Mouse (Mus musculus) induced T-regulatory cell, adult 2 months (primary cell): ENCODE results near the gene Spats2l.

Experiments used
- DNase-seq: peaks from one replicate; pipeline ENCODE4 v3.0.0-alpha.2; 2012; ENCODE audit warnings: low read depth

The Spats2l gene

DNA sequence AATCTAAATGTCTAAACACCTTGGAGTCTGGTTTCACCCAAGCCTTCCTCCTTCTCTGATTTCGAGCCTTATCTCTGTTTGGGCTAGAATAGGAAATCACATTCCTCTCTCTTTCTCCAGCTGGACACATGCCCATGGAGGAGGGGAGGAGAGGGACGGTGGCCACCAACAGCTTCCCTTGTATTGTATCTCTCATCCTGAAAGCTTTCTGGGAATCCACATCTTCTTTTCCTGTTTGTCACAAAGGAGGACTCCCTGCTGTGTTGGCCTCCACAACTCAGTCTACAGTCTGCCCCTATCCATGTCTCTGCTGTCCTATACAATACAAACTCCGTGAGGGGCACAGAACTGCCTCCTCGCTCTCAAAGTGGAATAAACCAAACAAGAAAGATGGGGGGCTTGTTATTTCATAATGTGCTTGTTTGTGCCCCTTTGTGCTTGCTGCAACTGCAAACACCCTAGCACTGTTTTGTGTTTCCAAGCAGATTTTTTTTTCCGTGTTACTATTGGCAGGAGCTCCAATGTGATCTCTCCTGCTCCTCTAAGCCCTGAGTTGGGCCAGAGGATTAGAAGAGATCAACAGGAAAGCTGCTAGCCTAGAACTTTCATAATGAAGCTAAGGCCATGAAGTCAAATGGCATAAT, 116.4 kb downstream of the Spats2l start:
- DNase-seq, result no peak

DNA sequence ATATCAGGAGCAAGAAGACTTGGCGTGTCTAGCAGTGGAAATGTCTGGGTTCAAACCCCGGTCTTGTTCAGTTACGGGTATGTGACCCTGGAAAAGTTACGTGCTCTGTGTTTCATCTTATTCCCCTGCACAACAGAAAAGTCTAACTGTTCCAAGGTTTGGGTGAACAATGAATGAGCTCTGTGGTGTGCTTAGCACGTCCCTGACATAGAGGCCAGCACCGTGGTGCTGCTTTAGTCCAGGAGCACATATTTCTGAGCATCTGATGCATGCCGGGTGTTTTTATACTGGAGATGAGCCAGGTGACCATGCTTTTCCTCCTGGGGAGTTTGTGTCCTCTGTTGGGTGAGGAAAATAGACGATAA, 116.9 kb downstream of the Spats2l start:
- DNase-seq, result no peak

DNA sequence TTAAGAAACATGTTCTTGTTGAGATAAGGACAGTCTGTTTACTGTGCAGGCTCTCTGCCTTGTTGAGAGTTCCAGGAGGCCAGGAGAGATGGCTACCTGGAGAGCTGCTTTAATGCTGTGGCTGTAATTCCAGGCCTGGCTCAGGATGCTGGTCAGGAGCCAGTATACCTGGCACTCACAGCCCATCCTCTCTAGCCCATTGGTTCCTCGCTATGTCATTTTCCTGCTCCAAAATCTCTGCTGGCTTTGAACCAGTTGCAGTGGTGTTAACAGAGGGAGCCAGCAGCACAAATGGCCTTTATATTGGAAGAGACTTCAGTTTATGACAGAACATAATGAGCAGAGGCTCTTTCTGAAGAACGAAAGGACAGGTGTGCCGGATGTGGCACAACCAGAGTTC, 127.5 kb downstream of the Spats2l start:
- peak; percentile 5 for DNase-seq

DNA sequence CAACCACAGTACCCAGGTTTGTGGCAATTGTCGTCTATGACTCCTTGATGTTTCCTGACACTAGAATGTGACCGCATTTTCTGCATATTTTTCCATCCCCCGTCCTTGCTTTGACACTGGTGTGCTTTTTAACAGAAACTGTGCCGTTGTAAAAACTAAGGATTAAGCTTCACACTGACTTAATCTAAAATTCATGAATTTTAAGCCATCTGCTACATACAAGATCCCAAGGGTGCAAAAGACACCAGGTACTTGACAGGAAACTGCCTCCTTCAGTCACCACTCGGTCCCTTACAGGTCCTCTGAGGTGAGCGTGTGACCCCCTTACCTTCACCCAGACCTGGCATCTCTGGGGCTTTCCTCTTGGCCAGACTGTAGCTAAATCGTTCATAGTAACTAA, 129.8 kb downstream of the Spats2l start:
- no peak for DNase-seq

DNA sequence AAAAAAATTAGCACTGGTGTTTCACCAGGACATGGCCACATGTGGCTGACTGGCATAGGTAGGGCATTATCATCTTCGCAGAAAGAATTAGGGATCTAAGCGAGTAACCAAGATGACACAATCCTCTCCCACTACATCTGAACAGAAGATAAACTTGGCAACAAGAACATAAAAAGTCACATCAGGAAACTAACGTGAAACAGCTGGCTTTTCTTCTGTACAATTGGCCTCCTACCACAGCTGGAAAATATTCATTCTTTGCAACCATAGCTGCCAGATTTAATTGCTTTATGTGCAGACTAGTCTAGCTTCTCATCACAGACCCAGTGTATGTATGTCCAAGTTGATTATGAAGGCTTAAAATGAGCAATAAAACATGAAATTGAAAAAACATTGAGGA, 131.9 kb downstream of the Spats2l start:
- DNase-seq, result no peak

DNA sequence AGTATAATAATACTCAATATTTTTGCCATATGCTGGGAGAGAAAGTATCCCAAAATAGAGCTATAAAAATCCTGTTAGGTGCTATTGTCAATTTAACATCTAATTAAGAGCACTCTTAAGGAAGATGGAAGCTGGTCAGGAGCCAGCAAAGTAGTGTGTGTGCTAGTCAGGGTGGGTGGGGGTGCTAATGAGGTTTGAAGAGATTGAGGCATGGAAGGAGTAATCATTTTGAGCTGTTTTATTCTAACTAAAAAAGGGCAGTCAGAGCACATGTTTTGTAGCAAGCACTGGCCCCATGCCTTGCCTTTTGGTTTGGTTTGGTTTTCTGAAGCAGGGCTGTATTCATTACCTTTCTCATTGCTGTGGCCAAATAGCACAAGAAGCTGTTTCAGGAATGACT, 132.3 kb downstream of the Spats2l start:
- no peak for DNase-seq

DNA sequence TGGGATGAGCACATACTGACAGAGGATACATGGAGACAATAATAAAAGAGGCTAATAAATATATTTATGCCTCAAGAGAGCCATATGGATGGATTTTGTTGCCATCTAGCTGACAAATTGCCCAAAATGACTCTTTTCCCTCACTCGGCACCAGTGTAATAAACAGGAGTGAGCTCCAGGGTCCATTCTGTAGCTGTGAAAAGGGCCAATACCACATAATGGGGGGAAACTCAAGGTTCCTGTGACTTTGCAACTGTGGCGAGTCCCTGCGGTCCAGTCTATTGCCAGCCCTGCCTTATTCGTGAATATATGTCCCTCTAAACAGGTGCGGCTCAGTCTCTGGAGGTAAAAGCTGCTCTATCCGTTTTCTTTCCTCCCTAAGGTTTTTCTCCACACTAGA, 137.6 kb downstream of the Spats2l start:
- DNase-seq, result no peak

DNA sequence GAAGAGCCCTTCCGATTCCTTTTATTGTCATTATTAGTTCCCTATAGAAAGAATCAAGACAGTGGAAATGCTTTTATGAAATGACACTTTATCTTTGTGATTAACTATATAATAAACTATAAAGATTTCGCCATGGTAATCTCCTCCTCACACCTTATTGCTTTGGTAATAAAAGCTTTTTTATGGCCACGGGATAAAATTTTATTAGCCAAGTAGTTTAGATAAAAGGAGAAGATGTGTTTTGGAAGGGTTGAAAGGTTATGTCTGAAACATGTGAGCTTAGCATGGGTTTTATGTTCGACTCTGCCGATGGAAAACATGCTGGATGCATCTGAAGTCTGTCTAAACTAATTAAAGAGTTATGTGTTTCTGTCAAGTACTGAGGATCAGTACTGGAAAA, 143.4 kb downstream of the Spats2l start:
- no peak for DNase-seq

DNA sequence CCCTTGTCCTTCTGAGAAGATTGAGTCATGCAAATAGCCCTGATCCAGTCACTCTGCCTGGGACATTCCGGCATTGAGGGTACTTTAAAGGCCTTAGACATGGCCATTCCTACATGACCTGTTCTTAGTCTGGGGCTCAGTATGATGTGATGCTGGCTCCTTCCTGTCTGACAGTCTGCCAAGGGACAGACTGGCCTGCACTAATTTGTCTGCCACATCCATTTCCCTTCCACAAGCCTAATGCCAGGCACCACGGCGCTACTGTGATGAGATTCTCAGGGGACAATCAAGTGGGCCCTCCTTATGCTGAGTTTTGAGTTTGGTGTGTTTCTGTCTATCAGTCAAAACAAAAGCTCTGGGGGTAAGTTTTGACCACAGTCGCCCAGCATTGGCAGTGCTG, 144.6 kb downstream of the Spats2l start:
- DNase-seq, result no peak

DNA sequence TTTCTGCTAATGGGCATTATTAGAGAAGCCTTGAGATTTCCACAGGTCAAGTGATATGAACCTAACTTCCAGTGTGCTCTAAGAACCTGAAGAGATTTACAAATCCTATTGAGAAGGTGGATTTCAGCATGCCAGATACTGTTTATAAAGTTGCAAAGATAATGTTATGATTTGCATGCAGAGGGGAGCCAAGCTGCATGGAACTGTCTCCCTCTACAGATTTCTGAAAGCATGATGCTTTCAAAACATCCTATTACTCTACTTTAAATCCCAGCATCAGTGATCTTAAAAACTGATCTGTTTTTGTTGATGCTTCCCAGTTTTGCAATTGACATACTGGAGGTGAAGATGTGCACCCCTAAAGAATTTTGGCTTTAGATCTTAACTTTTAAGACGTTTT, 160.3 kb downstream of the Spats2l start:
- DNase-seq, result no peak

DNA sequence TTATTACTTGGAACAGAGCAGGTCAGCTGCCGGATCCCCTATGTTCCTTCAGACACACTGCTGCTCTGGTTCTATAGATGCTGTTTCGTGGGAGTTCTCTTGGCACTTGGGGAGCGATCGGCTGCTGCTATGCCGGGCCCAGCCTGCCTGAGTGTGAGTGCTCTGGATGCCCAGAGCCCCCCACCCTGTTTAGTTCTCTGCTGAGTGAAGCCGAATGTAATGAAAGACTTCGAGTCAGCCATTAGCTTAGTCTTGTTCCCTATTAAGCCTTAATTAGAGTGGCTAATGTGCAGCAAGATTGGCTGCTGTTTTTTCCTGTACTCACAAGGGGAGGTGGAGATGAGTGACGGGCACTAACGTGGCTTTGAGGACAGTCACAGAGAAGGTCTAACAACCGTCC, 166.7 kb downstream of the Spats2l start:
- no peak for DNase-seq

DNA sequence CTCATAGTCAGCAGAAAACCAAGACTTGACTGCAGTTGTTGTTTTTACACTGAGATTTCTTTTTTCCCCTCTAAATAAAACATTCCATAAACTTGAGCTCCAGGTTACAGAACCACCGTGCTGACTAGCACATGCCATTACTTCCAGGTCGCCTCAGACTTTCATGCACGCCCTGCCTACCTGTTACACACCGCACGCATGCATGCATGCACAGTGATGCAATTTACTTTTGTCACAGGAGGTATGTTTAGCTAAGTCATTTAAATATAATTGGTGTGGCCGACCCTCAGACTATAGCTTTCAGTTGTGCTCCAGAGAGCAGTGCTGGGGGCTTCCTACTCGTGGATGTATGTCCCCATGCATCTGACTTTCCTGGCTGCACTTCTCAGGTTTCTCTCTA, 167.1 kb downstream of the Spats2l start:
- no peak for DNase-seq

DNA sequence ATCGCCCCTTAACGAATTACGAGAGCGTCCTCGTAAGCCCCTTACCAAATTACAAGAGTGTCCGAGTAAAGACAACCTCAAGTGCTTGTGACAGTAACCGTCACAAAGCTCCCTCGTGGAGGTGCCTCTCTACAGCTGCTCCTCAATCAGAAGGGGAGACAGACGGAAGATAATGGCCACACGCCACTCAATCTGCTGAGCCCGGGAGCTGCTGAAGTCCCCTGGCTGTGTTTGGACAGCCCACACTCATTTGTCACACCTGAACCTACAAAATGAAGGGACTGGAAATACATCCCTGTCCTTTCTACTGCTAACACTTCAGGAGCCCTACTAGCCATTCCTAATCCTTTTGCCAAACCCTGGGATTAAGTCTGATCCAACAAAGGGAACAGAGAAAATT, 167.8 kb downstream of the Spats2l start:
- DNase-seq, result no peak

DNA sequence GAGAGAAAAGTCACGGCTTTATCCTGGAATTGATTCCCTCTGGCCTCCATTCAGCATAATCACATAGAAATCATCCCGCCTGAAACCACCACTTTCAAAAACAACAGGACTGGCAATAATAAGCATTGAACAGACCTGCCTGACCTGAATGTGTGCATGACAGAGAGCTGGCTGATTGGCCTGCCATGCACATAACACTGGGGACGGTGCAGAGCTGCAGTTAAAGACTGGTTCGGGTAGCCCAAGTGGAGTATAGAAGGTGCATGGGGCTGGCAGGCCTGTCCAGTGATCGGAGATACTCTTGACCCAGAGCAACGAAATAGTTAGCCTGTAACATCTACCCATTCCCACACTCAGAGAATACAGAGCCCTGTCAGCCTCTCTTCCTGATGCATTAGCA, 168.3 kb downstream of the Spats2l start:
- no peak for DNase-seq

DNA sequence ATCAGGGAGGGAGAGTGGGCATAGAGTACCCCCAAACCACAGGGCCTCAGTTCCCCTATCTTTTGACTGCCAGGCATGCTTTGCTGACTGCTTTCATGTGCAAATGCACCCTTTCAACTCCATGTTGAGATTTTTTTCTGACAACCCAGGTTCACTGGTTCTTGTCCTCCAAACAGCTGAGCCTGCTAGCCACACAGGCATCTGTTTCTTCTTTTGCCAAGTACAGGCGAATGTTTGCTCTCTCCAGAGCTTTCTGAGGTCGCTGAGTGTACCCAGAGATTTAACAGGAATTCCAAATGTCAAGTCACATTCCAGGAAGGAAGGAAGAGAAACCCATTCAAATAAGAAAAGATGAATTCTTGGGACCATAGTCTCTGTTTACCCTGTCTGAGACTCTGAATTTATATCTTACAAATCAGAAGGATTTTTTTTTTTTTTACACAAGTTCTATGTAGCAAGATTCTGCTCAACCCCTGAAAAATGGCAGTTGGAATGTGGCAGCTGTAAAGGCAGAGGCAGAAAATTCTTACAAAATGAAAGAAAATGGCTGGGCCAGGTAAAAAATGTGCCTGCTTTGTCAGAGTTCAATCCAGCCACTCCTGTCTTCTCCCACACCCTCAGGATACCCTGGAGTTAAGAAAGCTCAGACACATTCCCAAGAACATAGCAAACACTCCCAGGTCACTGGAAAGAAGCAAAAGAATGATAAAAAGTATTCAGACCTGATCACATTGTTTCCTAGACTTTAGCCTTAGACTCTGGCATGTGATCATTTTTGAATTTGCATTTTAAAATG, 173.8 kb downstream of the Spats2l start:
- DNase-seq, result no peak

DNA sequence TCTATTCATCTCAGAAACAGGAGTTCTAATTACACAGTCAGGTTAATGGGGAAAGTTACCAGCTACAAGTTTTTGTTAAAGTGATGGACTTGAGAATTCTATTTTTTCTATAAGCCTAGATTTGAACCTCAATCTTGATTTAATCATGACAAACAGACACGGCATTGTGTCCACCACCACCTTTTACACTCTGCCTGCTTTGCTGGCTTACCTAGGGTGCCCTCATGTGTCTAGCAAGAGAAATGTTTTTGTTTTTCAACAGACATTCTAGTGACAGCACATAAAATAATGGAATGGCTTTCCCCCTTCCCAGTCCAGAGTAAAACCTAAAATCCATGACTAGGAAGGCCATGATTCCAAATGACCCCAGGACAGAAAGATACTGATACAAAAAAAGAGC, 175.2 kb downstream of the Spats2l start:
- no peak for DNase-seq

DNA sequence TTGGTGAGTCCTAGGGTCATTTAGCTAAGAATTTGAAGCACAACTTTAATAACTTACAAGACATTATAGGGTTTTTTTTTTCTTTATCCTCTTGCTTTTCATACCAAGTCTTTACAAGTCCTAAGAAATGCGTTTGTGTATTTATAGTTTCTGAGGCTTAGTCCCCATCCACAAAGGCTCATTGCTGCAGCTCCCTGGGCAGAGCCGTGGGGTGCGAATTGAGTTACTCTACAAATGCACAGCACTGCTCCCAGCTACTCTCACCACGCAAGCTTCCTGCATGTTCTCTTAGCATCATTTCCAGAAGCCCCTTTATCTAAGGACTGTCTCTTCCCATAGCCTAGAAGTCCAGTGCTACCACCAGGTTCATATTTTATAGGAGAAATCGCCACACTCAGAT, 175.8 kb downstream of the Spats2l start:
- no peak for DNase-seq

DNA sequence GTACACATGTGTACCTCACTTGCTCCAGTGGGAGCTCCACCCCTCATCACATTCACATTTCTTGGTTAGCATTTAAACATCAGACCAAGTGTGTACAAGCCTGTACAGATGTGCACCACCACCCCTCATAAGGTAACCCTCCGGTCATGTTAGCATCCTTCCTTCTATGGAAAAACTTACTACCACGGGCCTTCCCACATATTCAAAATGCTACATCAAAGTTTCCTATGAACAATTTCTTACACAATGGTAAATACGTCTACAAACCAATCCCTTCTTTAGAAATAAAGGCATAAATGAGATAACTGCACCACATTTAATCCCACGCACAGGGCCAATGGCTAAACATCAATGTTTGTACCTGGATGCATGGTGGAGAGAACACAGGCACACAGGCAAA, 178.5 kb downstream of the Spats2l start:
- no peak for DNase-seq

DNA sequence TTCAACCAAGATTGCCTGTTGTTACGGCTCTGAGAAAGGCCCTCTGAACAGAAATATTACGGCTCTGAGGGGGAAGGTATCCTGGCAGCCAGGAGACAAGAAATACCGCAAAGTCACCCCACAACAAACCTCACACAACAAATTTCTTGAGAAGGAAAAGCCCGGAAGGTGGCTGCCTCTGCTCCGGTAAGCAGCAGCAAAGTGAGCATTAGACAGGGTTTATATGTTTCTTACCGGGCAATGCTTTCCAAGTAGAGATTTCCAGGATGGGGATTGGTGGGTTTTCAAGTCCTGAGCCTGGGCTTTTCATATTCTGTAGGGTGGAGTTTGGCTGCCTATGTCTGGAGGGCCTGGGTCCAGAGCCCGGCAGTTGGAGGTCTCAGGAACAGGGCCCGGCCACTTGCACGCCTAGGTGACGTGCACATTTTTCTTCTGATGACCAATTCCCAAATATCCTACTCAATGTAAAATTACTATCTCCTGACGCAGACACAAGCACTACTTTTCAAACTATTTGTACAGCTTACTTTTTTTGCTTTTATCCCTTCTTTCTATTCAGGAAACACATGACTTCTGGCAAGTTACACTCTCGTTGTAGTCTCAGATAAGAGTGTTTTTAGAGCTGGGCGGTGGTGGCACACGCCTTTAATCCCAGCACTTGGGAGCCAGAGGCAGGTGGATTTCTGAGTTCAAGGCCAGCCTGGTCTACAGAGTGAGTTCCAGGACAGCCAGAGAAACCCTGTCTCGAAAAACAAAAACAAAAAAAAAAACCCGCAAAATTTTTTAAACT, 179.8 kb downstream of the Spats2l start:
- no peak for DNase-seq

DNA sequence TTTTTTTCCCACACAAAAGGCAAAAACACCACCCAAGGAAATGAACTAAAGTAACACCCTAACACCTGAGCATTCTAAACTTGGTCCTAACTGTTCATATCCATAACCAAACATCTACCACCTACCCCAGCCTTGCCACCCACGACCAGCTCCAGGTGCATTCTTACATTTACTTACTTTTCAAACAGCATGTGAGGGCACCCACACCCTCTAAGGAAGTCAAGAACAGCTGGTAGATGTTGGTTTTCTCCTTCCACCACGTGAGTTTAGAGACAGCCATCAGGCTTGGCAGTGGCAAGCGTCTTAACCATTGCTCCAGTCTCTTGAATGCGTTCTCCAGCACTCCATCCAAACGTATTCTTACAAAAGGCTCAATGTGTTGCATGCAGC, 180.4 kb downstream of the Spats2l start:
- no peak for DNase-seq

DNA sequence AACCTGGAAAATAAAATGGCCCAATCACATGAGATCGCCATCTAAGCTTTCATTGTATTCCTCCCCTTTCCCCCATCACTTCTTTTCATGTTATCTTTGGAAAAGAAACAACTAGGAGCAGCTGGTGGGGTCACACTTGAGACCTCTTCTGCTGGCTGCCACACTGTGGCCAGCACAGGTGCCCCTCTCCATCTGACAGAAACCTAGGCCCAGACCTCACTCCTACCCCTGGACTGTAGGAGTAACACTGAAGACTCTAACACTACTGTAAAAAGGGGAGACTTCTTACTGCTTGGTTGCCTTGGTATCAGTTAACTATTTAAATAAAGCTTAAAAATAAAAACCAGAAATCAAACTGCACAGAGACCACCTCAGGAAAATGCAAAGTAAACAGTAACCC, 181.8 kb downstream of the Spats2l start:
- no peak for DNase-seq

DNA sequence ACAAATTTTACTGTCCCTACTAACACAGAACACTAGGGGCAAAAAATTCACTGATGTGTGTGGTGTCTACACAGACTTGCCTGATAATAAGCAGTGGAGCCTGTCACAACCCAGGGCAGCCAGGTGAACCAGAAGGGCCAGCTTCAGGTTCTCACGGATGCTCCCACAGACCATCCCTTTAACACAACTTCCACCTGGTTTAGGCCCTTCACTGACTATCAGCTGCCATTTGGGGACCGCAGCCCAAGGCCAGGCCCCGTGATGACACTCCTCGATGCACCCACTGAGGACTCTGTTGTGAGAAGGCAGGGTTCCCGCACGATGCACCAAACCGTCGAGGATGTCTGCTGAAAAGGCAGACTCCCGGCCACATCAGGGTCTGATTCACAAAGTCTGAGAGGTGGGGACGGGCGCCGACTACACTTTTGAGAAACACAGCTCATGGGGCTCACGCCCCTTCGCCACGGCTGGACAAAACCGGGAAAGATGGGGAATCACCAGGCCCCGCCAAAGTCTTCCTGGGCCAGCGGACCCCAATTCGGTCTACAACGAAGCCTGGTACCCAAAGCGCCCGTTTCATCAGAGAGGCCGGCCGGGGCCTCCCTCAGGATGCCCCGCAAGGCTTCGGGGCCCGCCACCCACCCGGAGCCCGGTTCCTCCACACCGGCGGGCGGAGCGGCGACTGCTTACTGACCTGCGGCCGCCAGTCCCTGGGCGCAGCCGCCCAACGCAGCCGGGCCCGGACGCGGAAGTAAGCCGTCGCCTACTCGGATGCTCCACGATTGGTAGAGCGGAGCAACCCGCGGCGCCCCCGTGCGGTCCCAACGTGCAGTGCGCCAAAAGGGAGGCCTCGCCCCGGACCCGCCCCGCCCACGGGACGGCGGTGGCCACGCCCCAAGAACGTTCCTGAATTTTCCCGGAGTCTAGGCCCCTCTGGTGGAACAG, 195.6 kb downstream of the Spats2l start:
- peak; percentile 92 for DNase-seq
